Mouse (Mus musculus) lung, postnatal 25 days (tissue): ENCODE measurements at regions not wholly inside any gene's neighbourhood (a gene's known extent, or its start where the extent isn't known, plus 50 kb on each side); places are given as distances from the start of the nearest gene placed in this dataset.
A peak's percentile ranks its signal among the peaks of the same experiment; 100 is the strongest.

Experiments
- DNase-seq: peaks from one replicate; pipeline ENCODE4 v3.0.0; 2022; ENCODE audit warnings: low spot score

GRCm38 (mm10) chr11:45533402-45534056 lies 318.3 kb upstream of the Clint1 start:
- peak; percentile 3 for DNase-seq

- DNase-seq, result no peak
Observed at GRCm38 (mm10) chr11:45535501-45536025, 316.3 kb upstream of the Clint1 start.

- no peak for DNase-seq
Observed at GRCm38 (mm10) chr11:45538011-45538410, 313.8 kb upstream of the Clint1 start.

DNA sequence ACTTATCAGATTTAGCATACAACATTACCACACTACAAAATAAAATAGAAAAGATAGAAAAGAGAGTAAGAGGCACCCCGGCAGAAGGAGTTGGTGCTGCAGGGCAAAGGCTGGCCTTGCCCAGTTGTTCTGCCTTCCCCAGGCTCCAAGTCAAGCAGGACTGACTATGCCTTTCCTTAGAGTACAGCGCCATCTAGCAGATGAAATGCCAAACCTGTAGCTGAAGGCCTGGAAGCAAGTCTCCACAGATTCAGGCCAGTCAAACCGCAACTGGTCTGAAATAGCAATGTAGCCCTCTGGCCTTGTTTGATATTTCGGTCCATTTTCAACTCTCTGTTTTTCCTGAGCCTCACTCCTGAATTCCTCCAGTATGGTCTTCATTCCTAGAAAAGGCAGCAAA lies 312.4 kb upstream of the Clint1 start:
- DNase-seq, result peak; percentile 61

GRCm38 (mm10) chr11:45544531-45544930 lies 307.3 kb upstream of the Clint1 start:
- DNase-seq, result no peak

DNA sequence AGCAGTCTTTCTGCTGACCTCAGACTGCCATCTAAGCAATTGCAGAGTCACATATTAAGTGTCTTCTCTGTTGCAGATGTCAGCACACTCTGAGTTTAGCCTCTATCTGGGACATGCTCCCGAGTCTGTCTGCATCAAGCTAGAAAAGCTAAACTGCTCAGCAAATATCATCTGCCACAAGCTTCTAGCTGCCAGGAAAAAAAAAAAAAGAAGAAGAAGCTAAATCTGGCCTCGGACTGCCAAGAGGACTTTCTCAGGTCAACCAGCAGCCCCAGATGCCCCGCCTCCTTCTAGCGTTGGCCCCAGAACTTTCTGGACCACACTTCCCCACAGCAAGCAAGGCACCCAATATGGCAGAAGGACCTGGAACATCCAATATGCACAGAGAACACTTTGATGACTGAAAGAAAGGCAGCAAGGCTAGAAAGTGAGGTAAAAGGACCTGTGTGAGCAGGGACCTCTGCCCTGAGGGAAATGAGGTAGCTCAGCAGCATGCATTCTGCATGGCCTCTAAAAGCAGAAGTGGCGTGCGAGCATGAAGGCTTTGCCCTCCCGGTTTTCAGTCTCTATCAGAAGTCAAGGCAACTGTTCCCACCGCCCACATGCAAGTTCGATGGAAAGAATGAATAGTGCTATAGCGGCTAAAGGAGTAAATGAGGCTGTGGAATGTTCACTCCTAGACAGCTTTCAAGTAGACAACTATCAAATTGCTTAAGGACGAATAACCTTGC lies 305.8 kb upstream of the Clint1 start:
- DNase-seq, result no peak

DNA sequence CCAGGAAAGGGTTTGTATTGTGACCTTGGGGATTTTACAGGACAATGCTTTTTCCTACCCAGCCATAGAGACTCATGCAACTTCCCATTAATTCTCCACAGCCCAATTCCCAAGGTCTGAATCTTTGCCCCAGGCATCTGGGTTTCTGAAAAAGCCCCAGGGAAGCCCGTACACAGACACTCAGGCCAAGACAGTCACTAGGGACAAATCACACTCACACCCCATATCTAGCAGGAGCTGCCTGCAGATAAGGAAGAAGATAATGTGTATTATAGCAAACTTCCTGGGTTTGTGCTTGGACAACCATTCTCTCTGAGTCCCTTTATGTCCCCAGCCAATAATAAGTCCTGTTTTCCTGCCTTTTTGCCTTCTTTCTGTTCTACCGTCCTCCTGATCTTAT lies 305.0 kb upstream of the Clint1 start:
- DNase-seq, result no peak

- DNase-seq, result no peak
Observed at GRCm38 (mm10) chr11:45550376-45550775, 301.5 kb upstream of the Clint1 start.

DNA sequence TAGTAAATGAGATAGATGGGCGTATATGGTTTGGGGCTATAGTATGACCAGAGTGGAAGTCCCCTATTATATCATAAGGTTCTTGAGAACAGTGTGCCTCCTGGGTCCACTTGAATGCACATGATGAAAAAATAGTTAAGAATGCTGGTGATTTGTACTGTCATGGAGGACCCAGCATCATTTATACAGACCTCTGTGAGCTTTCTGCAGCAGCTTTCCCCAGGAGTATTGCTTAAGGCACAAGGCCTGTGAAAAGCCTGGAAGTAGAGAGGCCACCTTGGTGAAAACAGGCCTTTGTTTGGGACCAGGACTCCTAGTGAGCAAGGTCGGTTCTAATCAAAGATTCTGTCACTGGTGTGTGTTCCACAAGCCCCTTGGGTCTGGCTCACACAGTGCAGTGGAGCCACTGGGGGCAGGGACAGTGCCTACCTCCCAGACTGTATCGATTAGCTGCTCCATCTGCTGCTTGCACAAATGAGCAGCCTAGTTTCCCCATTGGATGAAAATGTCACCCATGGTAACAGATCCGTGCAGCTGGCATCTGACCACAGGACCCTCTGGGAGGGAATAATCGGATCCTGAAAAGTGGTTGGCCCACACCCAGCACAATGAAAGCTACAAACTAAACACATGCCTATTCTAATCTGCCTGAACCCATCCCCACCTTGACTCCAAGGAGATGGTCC lies 274.2 kb upstream of the Clint1 start:
- no peak for DNase-seq

- no peak for DNase-seq
Observed at GRCm38 (mm10) chr11:45592335-45592734, 259.5 kb upstream of the Clint1 start.

- no peak for DNase-seq
Observed at GRCm38 (mm10) chr11:45592890-45593642, 258.8 kb upstream of the Clint1 start.

DNA sequence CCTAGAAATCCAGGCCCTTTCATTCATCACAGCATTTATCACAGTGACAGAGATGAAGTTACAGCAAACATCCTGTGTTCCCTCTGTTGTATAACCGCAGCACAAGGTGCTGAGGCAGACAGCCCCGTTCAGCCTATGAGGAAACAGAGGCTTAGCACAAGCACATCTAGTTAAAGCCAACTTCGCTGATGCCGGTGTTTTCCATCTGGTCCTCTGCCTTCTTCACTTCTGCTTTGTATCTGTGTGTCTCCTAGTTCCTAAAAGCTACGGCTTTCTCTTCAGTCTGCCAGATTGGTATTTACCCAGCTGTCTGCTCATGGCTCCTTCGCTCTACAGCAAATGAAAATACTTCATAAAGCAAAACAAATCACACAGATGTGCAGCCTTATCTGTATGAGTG lies 256.5 kb upstream of the Clint1 start:
- no peak for DNase-seq

DNA sequence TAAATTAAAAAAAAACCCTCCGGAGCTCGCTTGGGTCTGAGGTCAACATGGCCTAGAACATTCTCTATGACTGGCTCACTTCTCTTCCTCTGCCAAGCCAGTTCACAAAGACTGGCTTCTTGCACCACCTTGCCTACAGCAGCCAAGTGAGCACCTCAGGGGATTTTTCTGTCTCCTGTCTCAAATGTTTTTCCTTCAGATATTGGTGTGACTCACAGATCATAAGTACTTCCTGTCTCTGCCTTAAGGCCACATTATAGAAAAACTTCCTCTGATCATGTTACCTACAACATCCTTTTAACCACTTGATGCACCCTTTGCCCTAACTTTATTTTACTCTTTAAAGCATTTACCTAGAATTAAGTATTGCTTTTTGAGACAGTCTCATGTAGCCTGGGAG lies 230.0 kb upstream of the Clint1 start:
- DNase-seq, result no peak

DNA sequence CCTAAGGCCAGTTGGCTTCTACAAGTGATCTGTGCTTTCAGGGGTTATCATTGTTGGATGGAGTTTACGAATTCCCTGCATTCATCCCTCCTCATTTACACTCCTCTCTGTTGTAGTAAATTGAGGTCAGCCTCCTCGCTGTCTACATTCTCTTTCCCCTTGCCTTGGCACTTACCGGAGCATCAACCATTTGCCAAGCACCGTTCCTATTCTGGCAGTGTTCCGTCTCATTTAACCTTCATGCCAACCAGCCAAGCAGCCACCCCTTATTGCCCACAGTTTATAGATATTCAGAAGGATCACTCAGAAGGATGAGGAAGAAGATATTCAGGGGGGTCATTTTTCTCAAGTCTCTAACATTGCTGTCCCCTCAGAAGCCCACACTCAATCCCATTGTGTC lies 229.2 kb upstream of the Clint1 start:
- no peak for DNase-seq

- no peak for DNase-seq
Observed at GRCm38 (mm10) chr11:45624233-45624632, 227.6 kb upstream of the Clint1 start.

DNA sequence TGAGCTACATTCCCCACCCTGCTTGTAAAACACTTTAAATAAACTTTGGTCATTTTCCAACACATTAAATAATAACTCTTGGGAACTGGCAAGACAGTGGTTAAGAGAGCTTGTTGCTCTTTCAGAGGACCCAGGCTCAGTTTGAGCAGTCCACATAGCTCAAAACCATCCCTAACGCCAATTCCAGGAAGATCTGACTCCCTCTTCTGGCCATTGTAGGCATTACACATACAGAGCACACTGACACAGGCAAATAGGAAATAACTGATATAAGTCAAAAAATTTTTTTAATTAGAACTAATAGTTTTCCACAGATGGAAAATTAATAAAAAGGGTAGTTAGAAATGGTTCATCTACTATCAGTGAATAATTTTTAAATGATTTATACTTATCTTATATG lies 222.6 kb upstream of the Clint1 start:
- no peak for DNase-seq

DNA sequence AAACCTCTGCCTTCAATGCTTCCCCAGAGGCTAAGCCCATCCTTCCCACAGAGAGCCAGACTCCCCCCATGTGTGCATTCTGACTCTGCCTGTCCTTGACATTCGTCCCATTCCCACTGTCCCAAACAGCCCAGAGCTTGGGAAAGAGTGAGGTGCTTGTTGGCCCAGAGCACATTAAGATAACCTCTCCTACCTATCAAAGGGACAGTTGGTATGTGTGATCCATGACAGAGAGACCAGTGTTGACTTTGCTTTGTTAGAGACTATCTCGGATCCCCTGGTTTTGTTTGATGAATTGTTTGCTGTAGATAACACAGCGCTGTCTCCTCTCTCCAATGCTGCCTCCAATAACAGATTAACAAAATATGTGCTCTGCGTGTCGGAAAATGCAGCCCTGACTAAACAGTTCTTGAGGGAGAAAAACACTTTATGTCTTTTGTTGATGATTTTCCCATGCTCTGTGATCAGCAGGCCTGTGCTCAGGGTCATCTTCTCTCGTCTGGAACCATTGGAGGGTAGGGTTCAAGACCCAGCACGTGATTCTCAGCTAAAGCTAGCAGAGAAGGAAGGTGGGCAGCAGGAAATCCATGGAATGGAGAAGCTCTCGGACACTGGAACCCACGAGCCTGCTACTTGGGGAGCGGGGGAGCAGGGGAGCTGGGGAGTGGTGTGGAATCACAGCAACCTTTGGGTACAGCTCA lies 217.2 kb upstream of the Clint1 start:
- no peak for DNase-seq

DNA sequence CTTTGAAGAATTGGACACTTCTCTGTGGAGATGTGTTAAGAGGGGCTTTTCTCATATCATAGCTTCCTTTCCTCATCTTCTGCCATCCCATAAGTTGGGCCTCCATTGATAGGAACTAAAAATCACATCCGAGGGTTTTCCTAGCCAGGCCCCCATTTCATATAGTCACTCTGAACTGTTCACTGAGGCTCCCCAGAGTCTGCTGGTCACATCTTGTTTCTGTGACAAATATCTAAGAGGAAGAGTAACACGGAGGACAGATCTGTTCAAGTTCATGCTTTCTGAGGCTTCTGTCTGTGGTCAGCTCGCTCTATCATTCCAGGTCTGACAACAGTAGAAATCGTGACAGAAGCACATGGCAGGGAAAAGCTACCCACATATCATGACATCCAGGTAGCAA lies 216.0 kb upstream of the Clint1 start:
- DNase-seq, result no peak

- no peak for DNase-seq
Observed at GRCm38 (mm10) chr11:45639236-45639635, 212.6 kb upstream of the Clint1 start.

DNA sequence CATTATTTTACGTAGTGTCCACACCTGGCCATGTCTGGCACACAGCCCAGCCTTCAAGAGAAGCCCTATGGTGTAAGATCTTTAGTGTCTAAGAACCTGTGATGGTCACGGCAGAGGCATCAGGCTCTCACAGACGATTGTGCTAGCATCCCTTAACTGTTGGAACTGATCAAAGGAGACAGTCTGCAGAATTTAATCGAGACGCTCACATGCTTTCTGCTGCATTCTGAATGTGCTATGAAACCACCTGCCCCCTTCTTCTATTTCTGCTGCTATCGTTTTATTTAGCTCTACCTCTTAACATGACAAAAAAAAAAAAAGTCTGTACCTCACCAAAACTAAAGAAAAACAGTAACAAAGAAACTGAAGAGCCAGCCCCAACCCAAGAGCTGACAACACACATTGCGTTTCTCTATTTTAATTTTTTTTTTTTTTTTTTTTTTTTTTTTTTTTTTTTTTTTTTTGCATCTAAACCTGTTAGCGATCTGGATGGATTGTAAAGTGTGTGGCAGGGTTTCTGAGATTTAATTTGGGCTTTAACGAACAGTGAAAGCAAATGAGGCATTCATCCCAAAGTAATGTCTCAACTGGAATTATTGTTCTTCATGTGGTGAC lies 209.6 kb upstream of the Clint1 start:
- no peak for DNase-seq

DNA sequence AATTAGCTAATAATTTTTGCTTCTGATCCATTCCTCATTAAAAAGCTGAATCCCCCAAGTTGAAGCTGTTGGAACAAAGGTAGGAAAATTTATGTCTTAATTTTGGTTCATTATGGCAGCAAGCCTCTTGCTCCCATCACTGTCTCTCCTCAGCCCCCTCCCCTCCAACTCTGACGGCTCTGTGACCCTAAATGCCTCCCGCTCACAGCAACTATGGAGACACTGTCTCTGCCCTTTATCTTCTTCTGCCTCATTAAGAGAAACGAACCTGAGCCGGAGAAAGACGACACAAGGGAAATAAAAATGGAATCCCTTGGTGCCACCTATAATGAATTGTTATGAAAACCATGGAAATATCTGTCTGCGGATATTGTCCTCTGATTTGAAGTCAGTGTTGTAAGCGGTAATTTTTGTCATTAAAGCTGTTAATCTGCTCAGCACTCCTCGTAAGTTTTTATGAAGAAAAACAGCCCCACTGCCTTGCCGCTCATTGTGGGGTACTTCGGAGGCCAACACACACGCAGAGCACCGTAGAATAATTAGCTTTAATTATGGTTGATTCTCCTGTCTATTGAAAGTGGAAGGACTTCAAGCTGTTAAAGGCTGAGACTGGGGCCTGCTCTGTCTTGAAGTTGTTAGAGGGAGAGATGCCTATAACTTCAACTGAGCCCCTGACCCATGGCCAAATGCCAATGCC lies 208.1 kb upstream of the Clint1 start:
- no peak for DNase-seq
